31 mouse cellular contexts compared by ENCODE assay signal in the genomic region with DNA sequence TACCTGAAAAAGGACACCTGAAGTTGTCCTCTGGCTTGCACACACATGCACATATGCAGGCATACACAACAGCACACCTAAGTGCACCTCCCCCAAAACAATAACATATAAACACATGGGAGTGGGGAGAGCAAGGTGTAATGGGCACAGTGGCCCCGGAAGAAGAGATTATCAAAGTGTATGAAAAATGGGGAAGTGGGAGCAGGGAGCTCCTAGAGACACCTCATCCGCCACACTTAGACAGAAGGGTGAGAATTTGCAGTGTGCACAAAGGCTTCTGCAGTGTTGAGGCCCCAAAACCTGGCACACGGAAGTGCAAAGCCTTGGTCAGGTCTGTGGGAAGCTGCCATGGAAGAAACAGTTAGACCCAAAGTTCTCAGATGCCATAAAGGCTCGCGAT. TPM values are rescaled to one million over a fixed set of nuclear protein-coding genes. Genes with fewer than 3 reads are reported as not detected.
"Had no signal": no experiment of that assay in that cellular context is flagged by ENCODE, and none has a peak within 500 bp of the region (broad histone marks: within the 10 kb centered on the region; RNA-seq: fewer than 3 reads in every experiment).

No protein-coding gene starts in this region.

- DNase-seq: kidney, adult 8-10 months; kidney, postnatal 25 days; layer of hippocampus, postnatal 36 days; liver, embryonic 13.5 days; lung, adult 2 months; lung, postnatal 14 days; lung, postnatal 4 days; right cerebral cortex, adult 18-20 months; right cerebral cortex, postnatal 14 days; right cerebral cortex, postnatal 4 days; thymus, postnatal 25 days had no signal

- H3K4me3 ChIP-seq: left cerebral cortex, adult 2 months; liver, embryonic 13.5 days; megakaryocyte, embryonic 14.5 days; midbrain, embryonic 10.5 days; midbrain, embryonic 13.5 days; stomach, embryonic 15.5 days had no signal

- H3K4me1 ChIP-seq: midbrain, embryonic 10.5 days; midbrain, embryonic 13.5 days; stomach, embryonic 15.5 days had no signal

- H3K27ac ChIP-seq: kidney, postnatal 0 days; left cerebral cortex, adult 2 months; liver, embryonic 13.5 days; midbrain, embryonic 10.5 days; midbrain, embryonic 13.5 days; stomach, embryonic 15.5 days had no signal

- H3K9me3 ChIP-seq: liver, embryonic 13.5 days; megakaryocyte, embryonic 14.5 days; stomach, embryonic 15.5 days had no signal

- H3K27me3 ChIP-seq: liver, embryonic 13.5 days; megakaryocyte, embryonic 14.5 days; midbrain, embryonic 13.5 days; stomach, embryonic 15.5 days had no signal

- H3K9ac ChIP-seq: liver, embryonic 13.5 days; midbrain, embryonic 13.5 days; stomach, embryonic 15.5 days had no signal

- H3K36me3 ChIP-seq: liver, embryonic 13.5 days; midbrain, embryonic 10.5 days; midbrain, embryonic 13.5 days; stomach, embryonic 15.5 days had no signal

- H3K4me2 ChIP-seq: liver, embryonic 13.5 days; midbrain, embryonic 13.5 days; stomach, embryonic 15.5 days had no signal

- ATAC-seq: intestine, postnatal 0 days; midbrain, embryonic 13.5 days; midbrain, embryonic 16.5 days had no signal

RNA-seq across cellular contexts. Expression of a gene that starts 6.0 kb away (rescaled TPM):
- total RNA-seq: layer of hippocampus, postnatal 10 days; left cerebral cortex, adult 2 months; left cerebral cortex, postnatal 10 days; left cerebral cortex, postnatal 36 days had no signal

RNA-seq across cellular contexts. Expression of a gene that starts 21.8 kb away (rescaled TPM):
- total RNA-seq: liver, adult 2 months had no signal

RNA-seq across cellular contexts. Expression of a gene that starts 40.0 kb away (rescaled TPM):
- total RNA-seq: layer of hippocampus, adult 8-10 months; layer of hippocampus, postnatal 10 days; layer of hippocampus, postnatal 36 days; left cerebral cortex, adult 2 months; left cerebral cortex, postnatal 10 days; left cerebral cortex, postnatal 36 days; liver, adult 2 months had no signal
- polyA plus RNA-seq: intestine, postnatal 0 days; kidney, postnatal 0 days; large intestine, adult 2 months; limb, embryonic 11.5 days; liver, adult 2 months; liver, embryonic 13.5 days; liver, embryonic 16.5 days; lung, adult 2 months; lung, embryonic 16.5 days; midbrain, embryonic 10.5 days; midbrain, embryonic 13.5 days; midbrain, embryonic 16.5 days; neural tube, embryonic 11.5 days; neural tube, embryonic 14.5 days; stomach, embryonic 15.5 days; thymus, postnatal 0 days had no signal
